Mouse (Mus musculus) skeletal muscle tissue, postnatal 0 days (tissue): ENCODE results near the gene Mep1a. TPM values are rescaled to one million over a fixed set of nuclear protein-coding genes. Genes with fewer than 3 reads are reported as not detected.

Experiments
- polyA plus RNA-seq: library from polyadenylated mRNA; unstranded; fragments of >200 nt; fragmentation: Nextera tagmentation; extraction: Ambion mirVana; gene quantifications from 2 replicates; pipeline ENCODE4 v1.2.1, GENCODE M21; 2015

Gene Mep1a
- polyA plus RNA-seq, result not detected in 2 replicates

DNA sequence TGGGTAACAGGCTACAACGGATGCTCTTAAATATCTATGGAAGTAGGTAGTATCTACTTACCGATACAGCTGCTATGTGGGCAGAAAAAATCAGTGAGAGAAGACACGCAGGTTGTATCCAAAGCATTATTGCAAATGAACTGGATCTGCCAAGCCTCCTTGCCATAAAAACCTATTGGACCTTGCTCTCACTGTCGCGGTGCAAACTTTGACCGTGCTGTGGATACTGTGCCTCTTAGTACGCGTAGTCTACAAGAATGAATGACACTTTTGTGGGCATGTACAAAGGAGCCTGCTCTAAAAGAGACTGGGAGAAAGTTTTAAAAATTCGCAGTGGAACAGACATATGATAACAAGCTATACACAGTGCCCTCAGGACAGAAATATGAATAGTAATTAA is at the start of gene Mep1a:
Mep1a (minus strand) TSS at position 221 of the 400 bp plus-strand sequence.

DNA sequence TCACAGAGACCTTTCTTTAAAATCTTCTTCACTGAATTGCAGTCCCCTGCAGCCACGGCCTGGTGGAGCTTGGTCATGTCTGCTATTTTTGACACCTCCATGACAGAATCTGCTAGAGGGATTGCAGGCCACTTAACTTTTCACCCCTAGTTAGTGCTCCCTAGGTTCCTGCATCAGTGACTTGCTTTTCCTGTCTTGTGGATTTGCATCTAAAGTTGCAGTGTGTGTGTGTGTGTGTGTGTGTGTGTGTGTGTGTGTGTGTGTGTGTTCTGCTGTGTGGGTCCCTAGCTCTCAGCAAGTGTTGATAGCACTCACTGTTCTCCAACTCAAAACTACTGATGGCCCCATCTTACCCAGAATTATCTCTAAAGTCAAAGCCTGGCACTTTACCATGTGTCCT is 40.9 kb upstream of the Mep1a start, which contains the start of gene Ankrd66:
Ankrd66 (minus strand) TSS at position 101 of the 400 bp plus-strand sequence.

Other genes with a start within 250 kb of the Mep1a start
- not detected in 2 replicates for gene Adgrf1, start 232.5 kb downstream of the Mep1a start, polyA plus RNA-seq
- 14.5 and 16.4 TPM in 2 replicates for gene Adgrf5, start 142.4 kb downstream of the Mep1a start, polyA plus RNA-seq
- gene Ankrd66, start 40.8 kb upstream of the Mep1a start, polyA plus RNA-seq, result 0.10 and 0.22 TPM in 2 replicates
- 21.0 and 23.0 TPM in 2 replicates for gene Pla2g7, start 65.3 kb upstream of the Mep1a start, polyA plus RNA-seq
- 0.12 TPM in 1 of 2 replicates, not detected in the other for gene Tdrd6, start 127.5 kb upstream of the Mep1a start, polyA plus RNA-seq
- gene Slc25a27, start 164.4 kb upstream of the Mep1a start, polyA plus RNA-seq, result 7.4 and 10.8 TPM in 2 replicates
- 8.8 and 9.3 TPM in 2 replicates for gene Cyp39a1, start 164.6 kb upstream of the Mep1a start, polyA plus RNA-seq